Comparison of ENCODE assay signal across 8 mouse cellular contexts in the genomic region with DNA sequence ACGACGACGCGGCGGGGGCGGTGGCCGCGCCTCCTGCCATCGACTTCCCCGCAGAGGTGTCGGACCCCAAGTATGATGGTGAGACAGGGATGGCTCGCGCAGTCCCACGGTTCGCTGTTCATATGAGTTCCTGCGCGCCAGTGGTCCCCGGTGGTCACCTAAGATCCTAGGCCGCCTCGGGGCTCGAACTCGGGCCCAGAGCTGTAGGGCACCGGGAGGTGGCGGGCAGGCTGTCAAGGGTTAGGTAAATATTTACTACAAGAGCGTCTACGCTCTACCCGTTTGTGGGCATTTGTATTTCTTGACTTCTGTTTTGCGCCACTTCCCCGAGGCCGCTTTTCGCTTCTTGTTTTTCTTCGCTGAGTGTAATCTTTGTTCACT. TPM values are rescaled to one million over a fixed set of nuclear protein-coding genes. Genes with fewer than 3 reads are reported as not detected.
DNase-seq lines count a peak whose midpoint lies in the region; ATAC-seq lines count a peak whose summit lies in the region.

No protein-coding gene starts in this region.

- ATAC-seq in heart, embryonic 15.5 days (replicated peaks; ENCODE audit: insufficient number of reproducible peaks, insufficient read depth, low FRiP score, low read depth) = peak; percentile 60
- peak; percentile 77 for ATAC-seq in intestine, embryonic 15.5 days

- peaks cover 7% of the 10 kb centered on the region for H3K4me1 ChIP-seq in heart, embryonic 15.5 days (replicated peaks)
- peaks cover 11% of the 10 kb centered on the region for H3K4me1 ChIP-seq in embryonic facial prominence, embryonic 10.5 days
- peaks cover 5% of the 10 kb centered on the region for H3K4me1 ChIP-seq in intestine, embryonic 15.5 days (replicated peaks)

- no peaks in the 10 kb centered on the region for H3K27me3 ChIP-seq in heart, embryonic 15.5 days
- no peaks in the 10 kb centered on the region for H3K27me3 ChIP-seq in embryonic facial prominence, embryonic 10.5 days (replicated peaks; ENCODE audit: low read depth, poor library complexity, severe bottlenecking)
- H3K27me3 ChIP-seq in intestine, embryonic 15.5 days (replicated peaks) = no peaks in the 10 kb centered on the region

- no peaks in the 10 kb centered on the region for H3K36me3 ChIP-seq in heart, embryonic 15.5 days
- H3K36me3 ChIP-seq in embryonic facial prominence, embryonic 10.5 days (replicated peaks) = no peaks in the 10 kb centered on the region
- no peaks in the 10 kb centered on the region for H3K36me3 ChIP-seq in intestine, embryonic 15.5 days

- no peak for DNase-seq in heart, adult 11 months
- no peak for DNase-seq in embryonic facial prominence, embryonic 10.5 days (ENCODE audit: low spot score)
- peak; percentile 38 for DNase-seq in lung, postnatal 14 days
- no peak for DNase-seq in layer of hippocampus, postnatal 36 days
- no peak for DNase-seq in adrenal gland, adult 8-10 months
- DNase-seq in layer of hippocampus, adult 11-12 months (ENCODE audit: low spot score) = no peak

- WGBS in heart, embryonic 15.5 days = under 1% methylated on average over 32 of the region's 32 CpGs
- WGBS in embryonic facial prominence, embryonic 10.5 days = under 1% methylated on average over 32 of the region's 32 CpGs
- WGBS in intestine, embryonic 15.5 days = under 1% methylated on average over 32 of the region's 32 CpGs

- H3K4me2 ChIP-seq in heart, embryonic 15.5 days = peak overlapping the region; percentile 94
- peak overlapping the region; percentile 66 for H3K4me2 ChIP-seq in intestine, embryonic 15.5 days (replicated peaks)

- peak overlapping the region; percentile 75 for H3K9ac ChIP-seq in heart, embryonic 15.5 days
- peak overlapping the region; percentile 77 for H3K9ac ChIP-seq in intestine, embryonic 15.5 days

- H3K27ac ChIP-seq in heart, embryonic 15.5 days = peak overlapping the region; percentile 41; the same call in 1 of the 2 replicates
- peak overlapping the region; percentile 83 for H3K27ac ChIP-seq in embryonic facial prominence, embryonic 10.5 days (replicated peaks)
- peak overlapping the region; percentile 46 for H3K27ac ChIP-seq in intestine, embryonic 15.5 days

- peak overlapping the region; percentile 67 for H3K4me3 ChIP-seq in heart, embryonic 15.5 days
- H3K4me3 ChIP-seq in embryonic facial prominence, embryonic 10.5 days = peak overlapping the region; percentile 94
- peak overlapping the region; percentile 75 for H3K4me3 ChIP-seq in intestine, embryonic 15.5 days (replicated peaks)

- H3K9me3 ChIP-seq in heart, embryonic 15.5 days (replicated peaks) = no peaks in the 10 kb centered on the region
- H3K9me3 ChIP-seq in embryonic facial prominence, embryonic 10.5 days = no peaks in the 10 kb centered on the region
- no peaks in the 10 kb centered on the region for H3K9me3 ChIP-seq in intestine, embryonic 15.5 days

RNA-seq across cellular contexts. Expression of a gene that starts 0.3 kb away (rescaled TPM):
- 22.9 and 27.3 TPM in 2 replicates for polyA plus RNA-seq in heart, embryonic 15.5 days (2015; fragmentation: Nextera tagmentation; extraction: Ambion mirVana)
- 47.8 and 48.7 TPM in 2 replicates for polyA plus RNA-seq in embryonic facial prominence, embryonic 10.5 days (2016; fragmentation: Nextera tagmentation; extraction: Ambion mirVana)
- polyA plus RNA-seq in intestine, embryonic 15.5 days (2015; fragmentation: Nextera tagmentation; extraction: Ambion mirVana) = 32.4 and 32.6 TPM in 2 replicates
- total RNA-seq in layer of hippocampus, postnatal 36 days (2021) = 10 to 100 TPM; 42.3 to 43.4 TPM
- 10 to 100 TPM; 42.1 to 49.3 (median 45.2) TPM for total RNA-seq in adrenal gland, adult 8-10 months (2022)
